Mouse (Mus musculus) lung, postnatal 14 days (tissue): ENCODE results near the gene Fam83c.

ENCODE experiments used
- DNase-seq: peaks from one replicate; pipeline ENCODE4 v3.0.0; 2021

The Fam83c gene

DNA sequence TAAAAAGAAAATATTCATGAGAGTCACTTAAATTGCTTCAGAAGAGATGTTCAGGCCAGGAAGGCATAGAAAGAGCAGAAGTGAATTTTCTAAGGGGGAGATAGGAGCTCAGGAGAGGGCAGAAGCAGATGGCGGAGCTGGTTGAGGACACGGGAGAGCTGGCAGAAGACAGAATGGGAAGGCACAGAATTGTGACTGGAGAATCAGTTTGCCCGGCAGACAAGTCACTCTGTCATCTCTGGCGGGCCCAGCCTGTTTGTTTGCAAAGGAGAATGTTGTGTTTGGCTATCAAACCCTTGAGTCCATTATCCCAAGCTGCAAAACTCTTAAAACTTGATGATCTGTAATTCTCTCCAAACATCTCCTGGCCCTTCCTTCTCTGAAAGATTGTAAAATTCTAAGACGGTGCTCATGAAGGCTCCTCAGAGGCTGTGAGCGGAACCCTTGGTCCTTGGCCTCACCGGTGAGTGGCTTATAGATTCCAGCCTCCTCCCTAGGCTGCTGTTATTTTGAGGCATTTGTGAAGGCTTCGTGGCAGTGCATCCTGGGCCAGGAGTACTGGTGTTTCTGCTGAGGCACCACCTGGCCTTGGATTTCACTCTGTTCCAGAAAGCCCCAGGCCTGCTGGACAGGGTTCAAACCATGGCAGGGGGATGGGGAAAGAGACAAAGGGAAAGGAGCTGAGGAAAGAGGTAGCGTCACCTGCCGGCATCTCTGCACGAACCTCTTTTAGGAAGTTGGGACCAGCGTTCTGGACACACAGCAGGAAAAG, 39.8 kb downstream of the Fam83c start:
- no peak for DNase-seq

DNA sequence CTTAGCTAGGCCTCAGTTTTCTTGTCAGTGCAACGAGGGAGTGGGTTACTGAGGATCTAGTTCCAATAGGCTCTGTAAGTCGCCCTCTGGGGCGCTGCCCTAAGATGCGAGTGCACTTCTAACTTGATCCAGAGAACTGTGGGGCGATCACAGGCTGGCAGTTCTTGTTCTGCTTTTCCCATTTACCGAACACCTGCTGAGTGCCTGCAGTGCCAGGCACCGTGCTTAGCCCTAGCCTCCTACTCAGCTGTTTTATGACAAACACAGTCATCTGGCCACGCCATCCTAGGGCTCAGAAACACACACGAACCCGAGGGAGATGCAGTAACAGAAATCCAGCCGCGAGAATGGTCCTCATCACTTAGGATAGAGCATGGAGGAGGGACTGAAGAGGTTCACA, 41.8 kb downstream of the Fam83c start:
- no peak for DNase-seq

GRCm38 (mm10) chr2:155787949-155788931, 46.4 kb downstream of the Fam83c start:
- DNase-seq: no peak

- DNase-seq: no peak
Observed at GRCm38 (mm10) chr2:155786905-155787304, 47.7 kb downstream of the Fam83c start.

GRCm38 (mm10) chr2:155784534-155784933, 50.1 kb downstream of the Fam83c start:
- no peak for DNase-seq

DNA sequence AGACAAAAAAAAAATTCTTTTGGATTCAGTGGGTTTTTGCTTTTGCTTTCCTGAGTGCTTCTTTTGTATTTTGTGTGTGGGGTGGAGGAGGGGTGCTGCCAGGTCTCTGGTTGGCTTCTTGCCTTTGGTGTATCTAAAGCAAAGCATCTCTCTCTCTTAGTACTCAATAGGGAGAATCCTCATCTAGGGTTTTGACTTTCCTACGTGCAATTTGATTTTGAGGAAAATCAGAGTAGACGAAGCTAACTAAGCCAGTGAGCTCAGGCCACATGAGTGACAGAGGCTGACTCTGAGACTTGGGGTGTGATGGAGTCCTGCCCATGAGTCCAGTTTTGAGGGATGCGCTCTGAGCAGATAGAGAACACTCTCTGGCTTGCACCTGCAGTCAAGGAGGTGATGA, 55.1 kb downstream of the Fam83c start:
- no peak for DNase-seq

GRCm38 (mm10) chr2:155779066-155779465, 55.6 kb downstream of the Fam83c start:
- DNase-seq: no peak

GRCm38 (mm10) chr2:155778004-155778403, 56.6 kb downstream of the Fam83c start:
- DNase-seq: no peak

DNA sequence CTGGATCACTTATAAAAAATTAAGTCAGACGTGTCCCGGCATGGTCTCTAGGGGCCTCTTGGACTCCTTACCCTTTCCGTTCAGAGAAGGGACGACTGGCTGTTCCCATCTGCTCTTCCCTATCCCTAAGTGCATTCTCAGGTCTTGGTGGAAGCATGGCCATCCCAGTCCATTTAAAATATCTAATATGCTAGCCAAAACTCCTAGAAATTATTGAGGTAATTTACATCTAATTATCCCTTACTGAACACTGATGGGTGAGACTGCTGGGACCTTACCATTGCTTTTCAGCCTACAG, 57.0 kb downstream of the Fam83c start:
- no peak for DNase-seq
